Mouse (Mus musculus) olfactory bulb, adult 2 months (tissue): ENCODE results near the gene Fam213a.

ENCODE experiments used
- CTCF ChIP-seq: fragments of 200-500 bp; IDR thresholded peaks from 2 replicates; pipeline ENCODE4 v1.5.1; 2012; ENCODE audit warnings: low read depth, mild to moderate bottlenecking, low read length, moderate library complexity; ENCODE audit not compliant: insufficient read depth
- POLR2A ChIP-seq: fragments of 200-500 bp; IDR thresholded peaks from 2 replicates; pipeline ENCODE4 v1.6.1; 2012; ENCODE audit warnings: mild to moderate bottlenecking, low read depth, low read length, moderate library complexity; ENCODE audit not compliant: insufficient read depth

DNA sequence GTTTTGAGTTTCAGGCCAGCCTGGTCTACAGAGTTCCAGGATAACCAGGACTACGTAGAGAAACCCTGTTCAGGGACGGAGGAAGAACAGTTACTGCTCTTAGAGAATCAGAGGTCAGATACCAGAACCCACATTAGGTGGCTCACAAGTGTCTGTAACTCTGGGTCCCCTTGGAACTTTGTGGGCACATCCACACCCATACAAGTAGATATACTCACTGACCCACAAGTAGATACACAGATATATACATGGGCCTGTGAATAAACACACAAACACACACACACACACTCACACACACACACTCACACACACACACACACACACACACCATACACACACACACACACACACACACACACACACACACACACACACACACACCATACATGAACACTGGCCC, 11.5 kb upstream of the Fam213a start:
- TF ChIP-seq POLR2A (no peak), CTCF (no peak)
